Mouse (Mus musculus) limb, embryonic 12.5 days (tissue): ENCODE results near the gene Fam178b. TPM values are rescaled to one million over a fixed set of nuclear protein-coding genes. Genes with fewer than 3 reads are reported as not detected.
A peak's percentile ranks its signal among the peaks of the same experiment; 100 is the strongest.

Experiments used
- ATAC-seq: fragments of 200-750 bp; cut with Nextera tagmentation; 2 replicates; pipeline ENCODE4 v1.8.0; 2017; ENCODE audit warnings: low read depth, moderate TSS enrichment; ENCODE audit not compliant: insufficient number of reproducible peaks, insufficient read depth, low FRiP score, low TSS enrichment
- H3K27ac ChIP-seq: fragments of 300-500 bp; sonication (generic); 2 replicates; pipeline ENCODE4 v1.5.1; 2016; ENCODE audit warnings: mild to moderate bottlenecking, moderate library complexity
- H3K27me3 ChIP-seq: fragments of 300-500 bp; sonication (generic); 2 replicates; pipeline ENCODE4 v1.6.1; 2016; ENCODE audit warnings: mild to moderate bottlenecking, moderate library complexity
- H3K36me3 ChIP-seq: fragments of 300-500 bp; sonication (generic); 2 replicates; pipeline ENCODE4 v1.6.1; 2016; ENCODE audit warnings: mild to moderate bottlenecking, moderate library complexity
- H3K4me1 ChIP-seq: fragments of 300-500 bp; sonication (generic); replicated peaks from 2 replicates; pipeline ENCODE4 v1.6.1; 2016
- H3K4me2 ChIP-seq: fragments of 300-500 bp; sonication (generic); 2 replicates; pipeline ENCODE4 v1.6.1; 2016; ENCODE audit warnings: mild to moderate bottlenecking, moderate library complexity
- H3K4me3 ChIP-seq: fragments of 300-500 bp; sonication (generic); replicated peaks from 2 replicates; pipeline ENCODE4 v1.5.1; 2016; ENCODE audit warnings: mild to moderate bottlenecking
- H3K9ac ChIP-seq: fragments of 300-500 bp; sonication (generic); replicated peaks from 2 replicates; pipeline ENCODE4 v1.6.1; 2016; ENCODE audit warnings: mild to moderate bottlenecking, moderate library complexity
- H3K9me3 ChIP-seq: fragments of 300-500 bp; sonication (generic); 2 replicates; pipeline ENCODE4 v1.6.1; 2016; ENCODE audit warnings: mild to moderate bottlenecking, moderate library complexity
- WGBS: fragments of 180-500 bp; shearing (Covaris S2); methylation state at CpG from one replicate; pipeline ENCODE4 v1.1.7; 2016; 5-methylcytosine and 5-hydroxymethylcytosine counted together
- polyA plus RNA-seq: library from polyadenylated mRNA; unstranded; fragments of >200 nt; fragmentation: Nextera tagmentation; extraction: Ambion mirVana; gene quantifications from 2 replicates; pipeline ENCODE4 v1.2.1, GENCODE M21; 2016

Gene Fam178b
- polyA plus RNA-seq, 1 experiment from 2014 or later = 0.26 TPM

DNA sequence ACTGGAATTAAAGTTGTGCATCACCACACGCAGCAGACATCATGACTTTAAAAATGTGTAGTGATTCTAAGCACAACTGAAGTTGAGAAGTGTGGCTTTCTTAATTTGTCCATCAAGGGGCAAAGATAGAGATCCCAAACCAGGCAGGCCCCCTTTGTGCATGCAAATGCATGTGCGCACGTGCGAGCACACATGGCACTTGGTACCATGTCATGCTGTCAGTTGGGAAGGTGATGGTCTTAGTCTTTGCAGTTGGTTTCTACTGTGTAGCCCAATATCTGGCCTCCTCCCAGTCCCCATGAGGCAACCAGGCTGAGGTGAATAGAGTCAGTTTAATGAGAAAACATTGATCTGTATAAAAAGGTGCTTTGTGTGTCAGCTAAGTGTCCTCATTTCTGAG, 153.1 kb downstream of the Fam178b start:
- Histone ChIP-seq H3K9me3 (no peaks in the 10 kb centered on the region), H3K4me1 (peaks cover 7% of the 10 kb centered on the region), H3K36me3 (peaks cover 53% of the 10 kb centered on the region), H3K4me3 (no peak overlapping the region), H3K27me3 (no peaks in the 10 kb centered on the region), H3K9ac (no peak overlapping the region), H3K27ac (no peak overlapping the region), H3K4me2 (no peak overlapping the region)
- ATAC-seq = no peak
- 97% methylated on average over 4 of the region's 4 CpGs for WGBS

- no peak for ATAC-seq
- Histone ChIP-seq H3K4me2 (no peak overlapping the region), H3K9me3 (no peaks in the 10 kb centered on the region), H3K9ac (no peak overlapping the region), H3K4me1 (peaks cover 7% of the 10 kb centered on the region), H3K4me3 (no peak overlapping the region), H3K27ac (no peak overlapping the region), H3K27me3 (no peaks in the 10 kb centered on the region), H3K36me3 (peaks cover 59% of the 10 kb centered on the region)
- 88% methylated on average over 4 of the region's 4 CpGs for WGBS
These were observed 153.7 kb downstream of the Fam178b start for GRCm38 (mm10) chr1:36529274-36529673.

GRCm38 (mm10) chr1:36528351-36528750, 154.6 kb downstream of the Fam178b start:
- H3K4me2 ChIP-seq = no peak overlapping the region
- peaks cover 68% of the 10 kb centered on the region for H3K36me3 ChIP-seq
- 20% methylated on average over 1 of the region's 1 CpGs for WGBS
- no peaks in the 10 kb centered on the region for H3K9me3 ChIP-seq
- H3K27me3 ChIP-seq = no peaks in the 10 kb centered on the region
- ATAC-seq = no peak
- H3K27ac ChIP-seq = 0 out of 2 replicates have a peak overlapping the region, but pooled peaks have one; percentile 31
- peaks cover 16% of the 10 kb centered on the region for H3K4me1 ChIP-seq
- no peak overlapping the region for H3K4me3 ChIP-seq
- no peak overlapping the region for H3K9ac ChIP-seq

- no peak for ATAC-seq
- no peaks in the 10 kb centered on the region for H3K27me3 ChIP-seq
- H3K4me2 ChIP-seq = no peak overlapping the region
- H3K9me3 ChIP-seq = no peaks in the 10 kb centered on the region
- H3K9ac ChIP-seq = no peak overlapping the region
- H3K27ac ChIP-seq = no peak overlapping the region
- H3K4me3 ChIP-seq = no peak overlapping the region
- H3K4me1 ChIP-seq = peaks cover 30% of the 10 kb centered on the region
- H3K36me3 ChIP-seq = peaks cover 68% of the 10 kb centered on the region
- 93% methylated on average over 10 of the region's 10 CpGs for WGBS
These were observed 156.1 kb downstream of the Fam178b start for GRCm38 (mm10) chr1:36526903-36527302.

GRCm38 (mm10) chr1:36525774-36526173, 157.2 kb downstream of the Fam178b start:
- ATAC-seq = no peak
- H3K36me3 ChIP-seq = peaks cover 68% of the 10 kb centered on the region

GRCm38 (mm10) chr1:36524058-36524457, 158.9 kb downstream of the Fam178b start:
- H3K9ac ChIP-seq = no peak overlapping the region
- peaks cover 38% of the 10 kb centered on the region for H3K4me1 ChIP-seq
- 89% methylated on average over 5 of the region's 5 CpGs for WGBS
- H3K9me3 ChIP-seq = no peaks in the 10 kb centered on the region
- H3K27ac ChIP-seq = peak overlapping the region; percentile 90
- ATAC-seq = no peak
- peaks cover 74% of the 10 kb centered on the region for H3K36me3 ChIP-seq
- no peak overlapping the region for H3K4me3 ChIP-seq
- H3K27me3 ChIP-seq = no peaks in the 10 kb centered on the region
- 0 out of 2 replicates have a peak overlapping the region, but pooled peaks have one; percentile 3 for H3K4me2 ChIP-seq

More at GRCm38 (mm10) chr1:36525774-36526173, 157.2 kb downstream of the Fam178b start:
- no peaks in the 10 kb centered on the region for H3K27me3 ChIP-seq
- H3K27ac ChIP-seq = no peak overlapping the region
- no peak overlapping the region for H3K9ac ChIP-seq
- H3K4me3 ChIP-seq = no peak overlapping the region
- H3K4me1 ChIP-seq = peaks cover 38% of the 10 kb centered on the region
- H3K9me3 ChIP-seq = no peaks in the 10 kb centered on the region
- WGBS = 92% methylated on average over 12 of the region's 12 CpGs
- no peak overlapping the region for H3K4me2 ChIP-seq

GRCm38 (mm10) chr1:36523332-36524013, 159.5 kb downstream of the Fam178b start:
- Histone ChIP-seq H3K27me3 (no peaks in the 10 kb centered on the region), H3K9ac (no peak overlapping the region), H3K36me3 (peaks cover 79% of the 10 kb centered on the region), H3K9me3 (no peaks in the 10 kb centered on the region), H3K4me1 (peaks cover 38% of the 10 kb centered on the region), H3K4me2 (peak overlapping the region; percentile 3; the same call in 1 of the 2 replicates), H3K27ac (peak overlapping the region; percentile 90), H3K4me3 (no peak overlapping the region)
- 47% methylated on average over 9 of the region's 9 CpGs for WGBS
- peak; percentile 81 for ATAC-seq

GRCm38 (mm10) chr1:36522210-36522609, 160.8 kb downstream of the Fam178b start:
- ATAC-seq = no peak
- no peak overlapping the region for H3K4me3 ChIP-seq
- H3K4me1 ChIP-seq = peaks cover 31% of the 10 kb centered on the region
- 90% methylated on average over 7 of the region's 7 CpGs for WGBS
- H3K27ac ChIP-seq = peak overlapping the region; percentile 90
- H3K27me3 ChIP-seq = no peaks in the 10 kb centered on the region
- no peak overlapping the region for H3K4me2 ChIP-seq
- H3K36me3 ChIP-seq = peaks cover 88% of the 10 kb centered on the region
- H3K9ac ChIP-seq = no peak overlapping the region
- no peaks in the 10 kb centered on the region for H3K9me3 ChIP-seq

- WGBS = 80% methylated on average over 11 of the region's 11 CpGs
- peaks cover 77% of the 10 kb centered on the region for H3K36me3 ChIP-seq
- H3K4me1 ChIP-seq = peaks cover 35% of the 10 kb centered on the region
- no peaks in the 10 kb centered on the region for H3K27me3 ChIP-seq
- no peak overlapping the region for H3K9ac ChIP-seq
- H3K9me3 ChIP-seq = no peaks in the 10 kb centered on the region
- H3K4me2 ChIP-seq = no peak overlapping the region
- no peak for ATAC-seq
- no peak overlapping the region for H3K27ac ChIP-seq
- H3K4me3 ChIP-seq = no peak overlapping the region
These were observed 163.4 kb downstream of the Fam178b start for GRCm38 (mm10) chr1:36519626-36520025.

- Histone ChIP-seq H3K9ac (no peak overlapping the region), H3K9me3 (no peaks in the 10 kb centered on the region), H3K4me2 (no peak overlapping the region), H3K36me3 (peaks cover 66% of the 10 kb centered on the region), H3K4me1 (peaks cover 38% of the 10 kb centered on the region), H3K4me3 (no peak overlapping the region), H3K27me3 (no peaks in the 10 kb centered on the region), H3K27ac (no peak overlapping the region)
- 94% methylated on average over 3 of the region's 3 CpGs for WGBS
- no peak for ATAC-seq
These were observed 164.7 kb downstream of the Fam178b start for GRCm38 (mm10) chr1:36518259-36518658.

GRCm38 (mm10) chr1:36513718-36514117, 169.3 kb downstream of the Fam178b start:
- WGBS = 36% methylated on average over 2 of the region's 2 CpGs
- ATAC-seq = no peak
- peak overlapping the region; percentile 96 for H3K4me3 ChIP-seq
- peaks cover 21% of the 10 kb centered on the region for H3K4me1 ChIP-seq
- H3K4me2 ChIP-seq = peak overlapping the region; percentile 95
- no peaks in the 10 kb centered on the region for H3K9me3 ChIP-seq
- H3K9ac ChIP-seq = no peak overlapping the region
- H3K27me3 ChIP-seq = no peaks in the 10 kb centered on the region
- no peak overlapping the region for H3K27ac ChIP-seq
- H3K36me3 ChIP-seq = peaks cover 30% of the 10 kb centered on the region

- Histone ChIP-seq H3K4me1 (peaks cover 21% of the 10 kb centered on the region), H3K9ac (peak overlapping the region; percentile 84), H3K27me3 (no peaks in the 10 kb centered on the region), H3K9me3 (no peaks in the 10 kb centered on the region), H3K4me3 (peak overlapping the region; percentile 96), H3K27ac (no peak overlapping the region), H3K36me3 (peaks cover 28% of the 10 kb centered on the region), H3K4me2 (peak overlapping the region; percentile 95)
- no peak for ATAC-seq
- 17% methylated on average over 1 of the region's 1 CpGs for WGBS
These were observed 169.7 kb downstream of the Fam178b start for GRCm38 (mm10) chr1:36513310-36513709.
